Mouse (Mus musculus) megakaryocyte, embryonic 14.5 days (primary cell): ENCODE measurements around the gene Nadk2.

Experiments
- FLI1 ChIP-seq: IDR thresholded peaks from 2 replicates; pipeline ENCODE4 v1.6.1; 2012; ENCODE audit warnings: low read length, inconsistent platforms, mixed read lengths
- GATA1 ChIP-seq: IDR thresholded peaks from 3 replicates; pipeline ENCODE4 v1.6.1; 2012; ENCODE audit warnings: mixed read lengths, low read length, inconsistent platforms, borderline replicate concordance

- TF ChIP-seq GATA1 (no peak), FLI1 (no peak)
Measured at GRCm38 (mm10) chr15:9114599-9114998, 43.5 kb downstream of the Nadk2 start.
